Mouse (Mus musculus) monocyte, adult 2 months (primary cell): ENCODE results near the gene Smg6.
A peak's percentile ranks its signal among the peaks of the same experiment; 100 is the strongest.

Source experiments
- DNase-seq, 2 experiments: peaks; one replicate each; pipeline ENCODE4 v3.0.0; 2022; ENCODE audit warnings: low spot score in 2 of 2, low read depth in 1 of 2

Gene Smg6

DNA sequence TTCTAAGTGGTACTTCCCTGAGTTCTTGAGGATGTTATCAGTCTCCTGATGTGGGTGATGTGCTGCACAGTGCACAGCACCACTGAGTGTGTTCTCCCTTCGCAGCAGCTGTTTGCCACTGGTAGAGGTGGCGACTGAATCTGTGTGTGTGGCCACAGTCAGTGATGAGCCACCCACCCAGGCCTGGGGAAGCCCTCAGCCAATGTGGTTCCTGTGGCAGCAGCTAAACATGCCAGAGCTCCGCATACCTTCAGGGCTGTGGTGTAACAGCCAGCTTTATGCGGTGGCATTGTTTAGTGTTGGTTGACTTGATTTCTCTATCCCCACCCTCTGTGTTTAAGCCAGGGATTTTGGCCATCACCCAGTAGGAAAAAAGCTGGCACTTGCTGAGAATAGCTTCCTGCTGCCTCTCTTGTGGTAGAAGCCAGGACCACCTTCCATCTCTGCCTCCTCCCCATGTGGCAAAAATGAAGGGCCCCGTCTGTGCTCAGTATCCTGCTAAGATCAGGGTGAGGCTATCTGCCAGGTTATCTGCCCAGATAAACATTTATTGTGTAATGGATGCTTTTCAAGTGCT is 177.2 kb downstream of the Smg6 start:
- DNase-seq: no peak

DNA sequence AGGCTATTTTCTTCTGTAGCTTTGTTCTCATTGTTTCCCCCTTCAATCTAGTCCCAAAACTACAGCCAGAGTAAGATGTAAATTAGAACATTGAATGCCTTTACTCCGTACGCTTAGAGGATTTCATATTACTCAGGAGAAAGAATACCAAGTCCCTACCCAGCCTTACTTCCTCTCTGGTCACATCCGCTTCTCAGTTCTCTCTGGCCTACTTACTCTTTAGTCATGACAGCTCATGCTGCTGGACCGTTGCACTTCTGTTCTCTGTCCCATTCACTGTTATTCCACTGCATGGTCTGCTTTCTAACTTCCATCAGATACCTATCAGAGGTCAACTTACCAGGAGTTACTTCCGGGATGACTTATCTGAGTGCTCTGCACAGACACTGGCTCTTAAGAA is 181.0 kb downstream of the Smg6 start:
- peak; percentile 8 to 9 for DNase-seq

DNA sequence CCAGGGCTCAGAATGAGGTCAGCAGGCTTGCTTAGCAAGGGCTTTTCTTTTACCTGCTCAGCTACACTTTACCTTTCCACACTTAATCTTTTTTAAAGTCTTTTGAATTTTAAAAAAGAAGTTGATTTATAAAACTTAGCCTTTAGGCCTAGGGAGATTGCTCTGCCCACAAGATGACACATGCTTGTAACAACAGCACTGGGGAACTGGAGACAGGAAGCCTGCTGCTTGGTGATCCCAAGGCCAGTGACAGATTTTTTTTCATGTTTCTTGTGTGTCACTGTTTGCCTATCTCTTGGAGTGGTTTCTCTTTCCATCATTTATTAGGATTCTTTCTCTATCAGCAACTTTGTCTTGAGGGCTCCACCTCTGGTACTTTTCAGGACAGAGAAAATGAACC is 183.3 kb downstream of the Smg6 start:
- DNase-seq: no peak

DNA sequence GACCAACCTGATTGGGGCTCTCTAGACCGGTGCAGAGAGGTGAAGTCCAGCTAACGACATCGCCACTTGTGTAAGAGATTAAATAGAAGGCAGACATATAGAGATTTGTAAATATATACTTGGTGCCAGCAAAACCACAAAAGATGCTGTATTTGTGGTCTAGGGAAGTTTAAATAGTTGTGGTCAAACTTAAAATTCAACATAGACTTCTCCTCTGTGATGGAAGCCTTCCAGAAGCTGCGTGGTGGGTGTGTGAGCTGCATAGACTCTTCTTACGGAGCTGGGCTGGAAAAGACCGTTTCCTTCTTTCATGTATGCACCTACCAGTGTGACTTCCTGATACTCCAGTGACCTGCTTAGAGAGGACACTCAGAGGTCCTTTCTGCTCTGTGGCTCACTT is 190.8 kb downstream of the Smg6 start:
- no peak for DNase-seq

DNA sequence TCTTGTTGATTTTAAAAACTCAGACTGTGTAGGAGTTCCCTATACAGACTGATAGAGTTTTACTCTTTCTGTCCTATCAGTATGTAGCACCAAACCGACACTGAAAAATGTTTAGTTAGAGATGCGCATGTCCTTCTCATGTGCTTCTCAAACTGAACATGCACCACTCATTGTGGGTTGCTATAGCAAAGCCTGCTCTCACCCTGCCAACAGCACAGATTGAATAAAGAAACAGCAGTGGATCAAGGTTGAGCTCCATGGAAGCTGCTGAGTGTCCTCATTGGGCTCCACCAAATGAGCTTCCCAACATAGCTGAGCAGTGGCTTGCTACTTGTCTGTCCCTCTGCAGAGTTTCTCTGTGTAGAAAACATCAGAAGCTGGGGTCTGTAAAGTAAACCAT is 192.5 kb downstream of the Smg6 start:
- no peak for DNase-seq

DNA sequence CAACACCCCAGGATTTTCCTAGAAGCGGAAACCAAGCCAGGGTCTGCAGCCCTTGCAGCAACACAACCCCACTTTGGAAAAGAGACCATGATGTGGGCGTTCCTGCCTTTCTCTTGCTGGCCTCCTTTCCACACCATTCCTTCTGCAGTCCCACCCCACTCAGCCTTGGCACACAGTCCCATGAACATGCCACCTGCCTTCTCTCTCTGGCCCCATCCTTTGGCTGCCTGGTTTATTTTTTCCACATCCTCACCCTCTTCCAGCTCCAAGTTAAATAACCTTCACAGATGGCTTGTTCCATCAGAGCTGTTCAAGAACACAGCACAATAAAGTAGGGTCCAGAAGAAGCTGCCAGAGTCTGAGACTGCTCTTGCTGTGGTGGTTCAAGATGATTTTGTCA is 193.7 kb downstream of the Smg6 start:
- no peak for DNase-seq

DNA sequence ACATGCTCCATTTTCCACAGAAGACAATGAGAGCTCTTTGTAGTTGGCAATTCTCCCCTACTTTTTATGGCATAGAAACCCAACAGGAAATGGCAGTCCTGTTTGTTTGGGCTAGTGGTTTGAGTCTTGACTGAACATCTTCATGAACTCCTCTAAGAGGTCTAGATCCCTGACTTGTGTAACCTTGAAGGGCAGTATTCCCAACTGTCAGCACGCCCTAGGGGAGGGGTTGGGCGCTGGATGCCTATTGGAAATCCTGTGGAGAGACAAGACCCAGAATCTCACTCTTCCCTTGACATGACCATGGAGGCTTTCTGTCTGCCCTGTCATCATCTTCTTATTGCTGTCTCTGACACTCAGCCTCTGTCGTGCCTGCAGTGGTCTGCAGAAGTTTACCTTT is 194.2 kb downstream of the Smg6 start:
- DNase-seq: no peak

DNA sequence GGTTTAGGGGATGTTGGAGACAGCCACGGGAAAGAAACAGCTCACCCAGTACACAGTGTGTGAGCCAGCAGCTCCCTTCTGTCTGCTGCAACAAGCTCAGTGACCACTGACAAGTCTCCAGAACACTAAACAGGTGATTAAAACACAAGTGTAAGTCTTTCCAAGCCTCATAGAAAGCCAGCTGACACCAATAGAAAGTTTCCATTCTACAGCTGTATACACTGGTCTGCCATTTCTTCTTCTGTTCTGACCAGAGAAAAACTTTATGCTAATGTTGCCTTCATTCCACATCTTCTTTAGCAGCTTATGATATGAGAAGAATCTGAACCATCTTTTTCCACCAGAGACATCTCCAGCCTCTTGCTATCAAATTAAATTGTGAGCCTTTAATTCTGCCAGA is 195.7 kb downstream of the Smg6 start:
- DNase-seq: no peak

DNA sequence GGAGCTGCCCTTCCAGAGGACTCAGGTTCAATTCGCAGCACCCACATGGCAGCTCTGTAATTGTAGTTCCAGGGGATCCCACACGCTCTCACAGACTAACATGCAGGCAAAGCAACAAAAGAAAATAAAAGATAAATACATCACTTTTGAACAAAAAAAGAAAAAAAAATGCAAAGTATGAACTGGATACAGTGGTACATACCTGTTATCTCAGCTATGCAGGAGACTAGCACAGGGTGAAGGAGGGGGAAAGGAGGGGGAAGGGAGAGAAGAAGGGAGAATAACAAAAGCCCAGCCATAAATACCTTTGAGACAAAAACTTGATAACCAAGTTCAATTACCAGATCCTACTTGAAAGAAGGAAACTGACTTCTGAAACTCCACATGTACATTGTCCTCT is 198.8 kb downstream of the Smg6 start:
- DNase-seq: no peak

DNA sequence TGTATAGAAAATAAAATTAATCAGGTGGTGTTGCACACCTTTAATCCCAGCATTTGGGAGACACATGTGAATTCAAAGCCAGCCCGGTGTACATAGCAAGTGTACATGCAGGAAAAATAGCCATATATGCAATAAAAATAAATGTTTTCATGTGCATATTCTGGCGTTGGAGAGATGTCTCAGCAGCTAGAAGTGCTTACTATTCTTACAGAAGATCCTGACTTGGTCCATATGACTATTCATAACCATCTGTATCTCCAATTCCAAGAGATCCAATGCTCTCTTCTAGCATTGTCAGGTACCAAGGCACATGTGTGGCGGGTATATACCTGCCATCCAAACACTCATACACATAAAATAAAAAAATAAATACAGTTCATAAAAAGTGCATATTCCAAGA is 200.8 kb downstream of the Smg6 start:
- no peak for DNase-seq

DNA sequence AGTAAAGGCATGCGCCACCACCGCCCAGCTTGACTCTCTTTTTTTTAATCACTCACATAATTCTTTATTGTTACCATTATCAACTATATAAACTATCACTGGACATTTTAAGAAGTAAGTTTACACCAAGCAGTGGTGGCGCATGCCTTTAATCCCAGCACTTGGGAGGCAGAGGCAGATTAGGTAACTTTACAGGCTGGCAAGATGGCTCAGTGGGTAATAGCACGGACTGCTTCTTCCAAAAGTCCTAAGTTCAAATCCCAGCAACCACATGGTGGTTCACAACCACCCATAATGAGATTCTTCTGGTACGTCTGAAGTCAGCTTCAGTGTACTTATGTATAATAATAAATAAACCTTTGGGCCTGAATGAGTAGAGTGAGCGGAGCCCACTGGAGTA is 203.9 kb downstream of the Smg6 start:
- no peak for DNase-seq

DNA sequence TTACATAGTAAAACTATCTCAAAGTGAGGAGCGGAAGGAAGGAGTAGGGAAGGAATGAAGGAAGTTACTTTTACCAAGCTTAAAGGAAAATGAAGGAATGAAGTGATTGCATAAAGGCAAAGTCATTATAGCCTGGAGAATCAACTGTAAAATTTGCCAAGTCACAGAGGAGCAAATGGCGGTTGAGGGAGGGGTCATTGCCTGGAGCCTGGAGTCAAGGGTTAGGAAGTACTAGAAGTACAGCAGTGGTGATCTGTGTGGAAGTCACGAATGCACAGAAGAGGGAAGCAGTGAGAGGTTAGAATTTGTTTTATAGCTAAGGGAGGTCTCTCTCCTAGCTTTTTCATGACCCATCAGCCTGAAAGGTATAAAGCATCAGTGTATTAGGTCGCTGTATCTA is 205.7 kb downstream of the Smg6 start:
- DNase-seq: no peak

DNA sequence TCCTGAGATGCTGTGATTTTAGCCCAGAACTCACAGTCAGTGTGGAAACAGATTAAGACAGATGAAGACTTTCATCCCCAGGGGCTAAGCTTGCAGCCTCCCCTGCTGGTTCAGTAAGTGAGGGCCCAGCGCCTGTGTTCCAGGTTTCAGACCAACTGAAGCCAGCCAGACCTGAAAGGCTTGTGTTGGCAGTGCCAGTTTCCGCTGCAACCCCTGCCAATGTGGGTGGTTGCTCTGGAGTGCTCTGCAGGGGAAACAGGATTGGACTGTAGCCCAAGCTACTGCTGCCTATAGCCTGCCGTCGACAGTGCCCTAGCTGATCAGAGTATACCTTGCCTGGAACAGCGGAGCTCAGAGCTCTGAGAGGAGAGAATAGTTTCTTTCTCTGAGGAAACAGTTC is 206.7 kb downstream of the Smg6 start:
- DNase-seq: no peak

DNA sequence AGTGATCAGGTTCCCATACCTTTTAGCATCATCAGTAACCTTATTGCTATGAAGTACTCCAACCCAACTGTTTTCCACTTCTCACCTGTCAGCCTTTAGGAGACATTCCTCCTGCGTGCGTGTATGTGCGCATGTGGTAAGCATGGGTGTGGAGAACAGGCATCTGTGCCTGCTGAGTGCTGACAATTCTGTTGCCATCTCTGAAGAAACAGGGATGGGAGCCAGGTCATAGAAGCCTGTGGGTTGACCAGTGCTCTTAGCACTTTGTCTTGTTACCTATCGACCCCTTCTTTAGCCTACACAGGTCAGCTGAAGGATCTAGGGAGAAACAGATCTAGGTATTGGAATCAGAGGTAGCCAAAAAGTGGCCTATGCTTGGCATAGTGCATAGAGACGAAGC is 207.8 kb downstream of the Smg6 start:
- no peak for DNase-seq

DNA sequence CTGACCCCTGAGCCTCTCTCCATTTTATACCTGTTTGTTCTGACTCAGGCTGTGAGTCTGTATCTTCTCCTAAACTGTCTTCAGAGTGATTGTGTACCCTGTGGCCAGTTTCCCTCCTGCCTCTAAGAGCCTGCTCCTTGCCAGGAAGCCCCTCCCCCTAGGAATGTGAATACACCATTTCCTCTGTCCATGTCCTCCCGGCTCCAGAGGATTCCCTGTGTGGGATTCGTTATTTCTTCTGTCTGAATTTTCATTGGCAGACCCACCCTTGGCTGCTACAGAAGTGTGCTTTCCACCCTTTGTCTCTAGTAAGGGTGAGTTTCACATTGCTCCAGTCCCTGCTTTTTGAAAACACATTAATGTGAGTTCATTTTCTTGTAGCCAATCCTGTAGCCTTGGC is 208.3 kb downstream of the Smg6 start:
- DNase-seq: no peak

DNA sequence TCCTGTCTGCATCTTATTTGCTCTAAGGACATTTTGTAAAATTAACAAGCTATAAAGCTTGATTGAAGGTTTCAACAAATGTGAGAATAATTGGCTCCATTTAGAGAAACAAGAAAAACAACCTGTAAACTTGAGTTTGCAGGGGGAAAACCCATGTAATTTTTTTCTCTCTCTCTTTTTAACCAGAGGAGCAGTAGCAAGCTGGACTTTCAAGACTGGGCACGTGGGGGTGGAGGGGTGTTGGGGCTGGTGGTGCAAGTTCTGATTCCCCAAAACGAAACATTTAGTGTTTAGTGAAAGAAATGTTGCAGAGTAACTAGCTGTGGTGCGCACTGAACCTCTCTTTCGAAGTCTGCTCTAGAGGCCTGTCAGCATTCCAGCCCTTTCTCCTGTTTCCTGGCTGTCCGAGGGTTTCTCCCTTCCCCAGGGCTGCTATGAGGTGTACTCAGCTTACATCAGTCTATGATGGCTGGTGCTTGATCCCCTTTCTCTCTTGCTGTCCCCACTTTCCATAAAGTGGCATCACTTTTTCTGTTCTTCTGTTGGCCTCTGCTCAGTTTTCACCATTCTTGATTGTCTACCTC is 209.0 kb downstream of the Smg6 start:
- no peak for DNase-seq

DNA sequence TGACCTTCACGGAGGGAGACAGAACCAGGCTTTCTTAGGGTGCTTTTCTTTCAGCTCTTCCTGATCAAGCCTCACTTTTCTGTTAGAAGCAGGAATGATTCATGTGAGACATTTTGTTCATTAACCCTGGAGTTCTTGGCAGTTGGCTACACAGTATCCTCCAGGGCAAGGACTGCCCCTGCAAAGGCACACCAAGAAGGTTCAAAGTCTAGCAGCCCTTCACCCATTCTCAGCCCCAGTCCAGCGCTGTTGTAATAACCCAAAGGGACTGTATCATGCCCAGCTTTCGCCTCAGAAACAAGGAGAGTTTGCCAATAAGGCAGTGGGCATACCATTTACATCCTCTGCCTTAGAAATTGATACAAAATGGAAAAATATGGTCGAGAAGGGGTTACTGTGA is 209.7 kb downstream of the Smg6 start:
- DNase-seq: no peak

DNA sequence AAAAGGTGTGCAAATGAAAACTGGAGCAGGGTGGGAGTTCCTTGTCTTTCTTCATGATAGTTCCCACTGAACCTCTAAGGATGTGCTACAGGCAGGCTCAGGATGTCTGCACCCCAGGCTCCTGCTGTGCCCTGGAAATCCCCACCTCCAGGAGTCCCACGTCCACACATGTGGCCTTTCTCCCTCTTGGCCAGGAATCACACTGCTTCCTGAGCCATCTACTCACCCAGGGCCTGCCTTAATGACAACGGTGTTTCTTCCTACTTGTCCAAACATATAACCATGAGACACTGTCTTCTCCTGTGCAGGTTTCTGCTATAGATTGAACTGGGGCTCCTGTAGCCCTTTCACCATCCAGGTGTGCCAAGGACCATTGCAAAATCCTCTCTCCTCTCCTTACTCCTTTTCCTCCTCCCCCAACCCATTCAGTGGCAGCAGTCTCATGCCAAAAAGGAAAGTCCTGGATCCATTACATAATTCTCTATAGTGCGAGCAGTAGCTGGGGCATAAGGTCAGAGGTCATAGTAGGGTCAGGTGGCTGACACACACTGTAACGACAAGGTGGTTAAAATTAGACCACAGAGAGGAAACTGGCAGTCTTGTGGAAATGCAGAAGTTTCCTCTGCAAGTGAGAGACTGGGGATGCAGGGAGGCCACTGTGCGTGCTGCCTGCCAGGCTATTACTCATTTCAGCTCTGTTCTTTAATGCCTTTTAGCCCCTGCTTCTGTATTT is 211.2 kb downstream of the Smg6 start:
- peak; percentile 70 to 75 for DNase-seq

DNA sequence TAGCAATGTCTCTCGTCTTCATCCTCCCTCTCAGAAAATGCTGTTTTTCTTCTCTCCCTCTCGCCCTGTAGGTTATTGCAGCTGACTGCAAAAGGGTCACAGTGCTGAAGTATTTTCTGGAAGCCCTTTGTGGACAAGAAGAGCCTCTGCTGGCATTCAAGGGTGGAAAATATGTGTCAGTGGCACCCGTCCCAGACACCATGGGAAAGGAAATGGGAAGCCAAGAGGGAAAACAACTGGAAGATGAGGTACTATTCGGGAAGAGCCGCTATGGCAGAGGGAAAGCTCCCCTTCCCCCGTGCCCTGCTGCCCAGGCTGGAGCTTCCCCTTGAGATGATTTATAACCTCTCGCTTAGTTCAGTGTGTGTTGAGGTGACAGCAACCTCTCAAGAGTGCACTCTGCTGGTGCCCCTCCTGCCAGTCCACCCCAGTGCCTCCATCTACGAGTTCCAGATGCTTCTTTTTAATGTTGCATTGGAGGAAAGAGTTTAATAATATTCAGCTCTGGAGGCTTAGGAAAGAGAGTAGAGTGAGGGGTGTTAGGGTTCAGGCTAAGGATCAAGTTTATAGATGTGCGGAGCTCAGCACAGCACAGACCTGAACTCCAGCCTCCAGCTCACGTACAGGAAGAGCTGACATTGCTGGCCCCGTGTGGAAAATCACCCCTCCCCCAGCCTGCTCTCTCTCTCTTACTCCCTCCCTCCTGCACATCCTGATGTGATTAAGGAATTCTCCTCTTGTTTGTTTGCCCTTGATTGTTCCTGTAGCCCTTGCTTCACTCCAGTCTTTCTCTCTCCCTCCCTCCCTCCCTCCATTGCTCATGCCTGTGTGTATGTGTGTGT is 213.7 kb downstream of the Smg6 start:
- DNase-seq: no peak

DNA sequence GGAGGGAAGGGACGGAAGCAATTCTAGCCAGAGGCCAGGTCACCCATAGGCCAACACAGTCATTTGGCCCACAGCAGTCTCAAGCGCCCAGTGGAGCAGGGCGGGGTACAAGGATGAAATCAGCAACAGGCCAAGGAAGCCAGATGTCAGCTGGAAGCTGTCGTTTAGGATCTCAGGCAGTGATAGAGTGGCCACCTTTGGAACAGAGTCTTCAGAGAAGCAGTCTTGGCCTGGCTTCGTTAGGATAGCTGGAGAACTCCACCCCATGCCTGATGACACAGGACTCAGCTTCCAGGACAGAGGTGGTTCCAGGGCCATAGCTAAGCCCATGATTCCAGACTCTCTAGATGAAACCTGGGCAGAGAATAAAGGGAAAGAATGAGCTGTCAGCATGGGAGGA is 214.8 kb downstream of the Smg6 start:
- no peak for DNase-seq

DNA sequence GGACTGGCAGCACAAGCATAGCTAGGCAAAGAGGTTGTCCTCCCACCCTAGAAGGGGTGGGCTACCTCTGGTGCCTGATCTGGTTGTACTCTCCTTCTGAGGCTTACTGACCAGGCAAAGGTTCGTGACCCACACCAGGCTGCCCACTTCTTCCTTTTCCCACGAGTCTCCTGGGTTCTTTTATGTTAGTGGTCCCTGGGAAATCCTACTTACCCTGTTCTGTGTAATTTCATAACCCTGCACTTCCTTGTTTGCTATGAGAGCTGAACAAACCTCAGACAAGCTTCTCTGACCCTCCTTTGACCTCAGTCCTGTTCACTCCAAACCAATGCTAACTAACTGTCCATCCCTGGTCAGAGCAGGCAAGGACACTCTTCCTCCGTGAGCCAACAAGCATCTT is 215.4 kb downstream of the Smg6 start:
- DNase-seq: peak in 1 of 2 experiments; percentile 56

DNA sequence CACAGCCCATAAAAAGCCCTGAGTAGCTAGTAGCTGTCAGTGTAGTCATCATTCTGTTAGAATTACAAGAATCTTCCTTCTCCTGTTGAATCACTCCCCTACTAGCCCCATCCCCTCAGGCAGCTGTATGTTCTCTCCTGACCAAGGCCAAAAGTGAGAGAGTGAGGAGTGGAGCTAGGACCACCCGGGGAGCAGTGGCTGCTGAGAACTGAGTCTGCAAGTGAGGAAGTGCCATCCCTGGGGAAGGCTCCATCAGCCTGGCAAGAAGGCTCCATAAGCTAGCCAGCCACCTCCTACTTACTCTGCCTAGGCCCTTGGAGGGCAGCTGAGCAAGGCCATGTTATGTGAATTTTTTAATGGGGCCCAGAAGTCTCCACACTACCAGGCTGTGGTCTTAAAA is 216.3 kb downstream of the Smg6 start:
- DNase-seq: no peak
